Mouse (Mus musculus) embryonic facial prominence, embryonic 11.5 days (tissue): ENCODE data around the gene Ces2h. TPM values are rescaled to one million over a fixed set of nuclear protein-coding genes. Genes with fewer than 3 reads are reported as not detected.

ENCODE experiments used
- ATAC-seq: fragments of 200-750 bp; cut with Nextera tagmentation; replicated peaks from 2 replicates; pipeline ENCODE4 v1.8.0; 2017; ENCODE audit warnings: low read depth; ENCODE audit not compliant: insufficient number of reproducible peaks, low FRiP score, low TSS enrichment
- DNase-seq: peaks from one replicate; pipeline ENCODE4 v3.0.0-alpha.2; 2015; ENCODE audit warnings: low spot score
- H3K27ac ChIP-seq: fragments of 300-500 bp; sonication (generic); replicated peaks from 2 replicates; pipeline ENCODE4 v1.5.1; 2014; ENCODE audit warnings: mild to moderate bottlenecking, low read depth, low read length, control low read depth
- H3K27me3 ChIP-seq: fragments of 300-500 bp; sonication (generic); 2 replicates; pipeline ENCODE4 v1.6.1; 2014; ENCODE audit warnings: mild to moderate bottlenecking, low read length, moderate library complexity, mixed read lengths; ENCODE audit not compliant: control insufficient read depth, insufficient read depth
- H3K36me3 ChIP-seq: fragments of 300-500 bp; sonication (generic); replicated peaks from 2 replicates; pipeline ENCODE4 v1.6.1; 2014; ENCODE audit warnings: low read depth, mild to moderate bottlenecking, low read length, moderate library complexity, mixed read lengths; ENCODE audit not compliant: control insufficient read depth, insufficient read depth
- H3K4me1 ChIP-seq: fragments of 300-500 bp; sonication (generic); 2 replicates; pipeline ENCODE4 v1.6.1; 2014; ENCODE audit warnings: low read length, mixed read lengths; ENCODE audit not compliant: control insufficient read depth, insufficient read depth
- H3K4me2 ChIP-seq: fragments of 300-500 bp; sonication (generic); 2 replicates; pipeline ENCODE4 v1.6.1; 2014; ENCODE audit warnings: low read depth, mild to moderate bottlenecking, control low read depth, low read length, moderate library complexity
- H3K4me3 ChIP-seq: fragments of 300-500 bp; sonication (generic); 2 replicates; pipeline ENCODE4 v1.5.1; 2014; ENCODE audit warnings: low read depth, low read length, control low read depth
- H3K9ac ChIP-seq: fragments of 300-500 bp; sonication (generic); replicated peaks from 2 replicates; pipeline ENCODE4 v1.6.1; 2014; ENCODE audit warnings: mild to moderate bottlenecking, control low read depth, low read length
- H3K9me3 ChIP-seq: fragments of 300-500 bp; sonication (generic); replicated peaks from 2 replicates; pipeline ENCODE4 v1.6.1; 2016; ENCODE audit warnings: mild to moderate bottlenecking, low read length, inconsistent platforms, mixed read lengths; ENCODE audit not compliant: control insufficient read depth
- WGBS: fragments of 180-500 bp; shearing (Covaris S2); extraction: QIAGEN DNeasy Blood & Tissue Kit; methylation state at CpG from one replicate; pipeline ENCODE4 v1.1.7; 2014; 5-methylcytosine and 5-hydroxymethylcytosine counted together
- polyA plus RNA-seq: library from polyadenylated mRNA; unstranded; fragments of >200 nt; fragmentation: Nextera tagmentation; extraction: Ambion mirVana; gene quantifications from 2 replicates; pipeline ENCODE4 v1.2.1, GENCODE M21; 2014

Ces2h gene
- polyA plus RNA-seq, 1 experiment from 2014 or later: not detected

DNA sequence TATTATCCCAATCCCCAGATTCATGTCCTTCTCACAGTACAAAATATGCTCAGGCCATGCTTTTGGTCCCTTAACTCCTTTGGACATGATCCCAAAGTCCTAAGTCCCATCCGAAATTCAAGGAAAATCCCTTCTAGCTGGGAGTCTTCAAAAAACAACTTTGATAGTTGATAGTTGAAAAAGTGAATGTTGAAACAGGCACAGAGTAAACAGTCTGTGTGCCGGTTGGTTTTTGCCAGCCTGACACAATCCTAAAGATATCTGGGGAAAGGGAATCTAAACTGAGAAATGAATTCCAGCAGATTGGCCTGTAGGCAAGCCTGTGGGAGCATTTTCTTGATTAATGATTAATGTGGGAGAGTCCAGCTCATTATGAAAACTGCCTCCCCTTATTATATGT is 9.3 kb downstream of the Ces2h start:
- no peak overlapping the region for H3K4me2 ChIP-seq
- H3K9me3 ChIP-seq: no peaks in the 10 kb centered on the region
- WGBS: 85% methylated on average over 2 of the region's 2 CpGs
- H3K9ac ChIP-seq: no peak overlapping the region
- no peaks in the 10 kb centered on the region for H3K4me1 ChIP-seq
- no peaks in the 10 kb centered on the region for H3K27me3 ChIP-seq
- DNase-seq (no peak), ATAC-seq (no peak)
- H3K36me3 ChIP-seq: no peaks in the 10 kb centered on the region
- H3K4me3 ChIP-seq: no peak overlapping the region
- H3K27ac ChIP-seq: no peak overlapping the region

GRCm38 (mm10) chr8:105011136-105011535 is 10.5 kb downstream of the Ces2h start:
- no peak overlapping the region for H3K9ac ChIP-seq
- H3K4me2 ChIP-seq: no peak overlapping the region
- no peaks in the 10 kb centered on the region for H3K4me1 ChIP-seq
- no peak overlapping the region for H3K27ac ChIP-seq
- no peak overlapping the region for H3K4me3 ChIP-seq
- no peaks in the 10 kb centered on the region for H3K27me3 ChIP-seq
- no peak for DNase-seq
- no peaks in the 10 kb centered on the region for H3K9me3 ChIP-seq
- H3K36me3 ChIP-seq: no peaks in the 10 kb centered on the region
- ATAC-seq: no peak
- WGBS: 78% methylated on average over 12 of the region's 12 CpGs

- 87% methylated on average over 5 of the region's 5 CpGs for WGBS
- DNase-seq (no peak), ATAC-seq (no peak)
- Histone ChIP-seq H3K4me3 (no peak overlapping the region), H3K27me3 (no peaks in the 10 kb centered on the region), H3K36me3 (no peaks in the 10 kb centered on the region), H3K9me3 (no peaks in the 10 kb centered on the region), H3K4me1 (no peaks in the 10 kb centered on the region), H3K4me2 (no peak overlapping the region), H3K9ac (no peak overlapping the region), H3K27ac (no peak overlapping the region)
Observed at GRCm38 (mm10) chr8:105014391-105014790, 13.7 kb downstream of the Ces2h start.

- Histone ChIP-seq H3K4me1 (no peaks in the 10 kb centered on the region), H3K9ac (no peak overlapping the region), H3K27me3 (no peaks in the 10 kb centered on the region), H3K4me3 (no peak overlapping the region), H3K27ac (no peak overlapping the region), H3K36me3 (no peaks in the 10 kb centered on the region), H3K4me2 (no peak overlapping the region), H3K9me3 (no peaks in the 10 kb centered on the region)
- WGBS: 84% methylated on average over 1 of the region's 1 CpGs
- ATAC-seq (no peak), DNase-seq (no peak)
Observed at GRCm38 (mm10) chr8:105021954-105022353, 21.3 kb downstream of the Ces2h start.

DNA sequence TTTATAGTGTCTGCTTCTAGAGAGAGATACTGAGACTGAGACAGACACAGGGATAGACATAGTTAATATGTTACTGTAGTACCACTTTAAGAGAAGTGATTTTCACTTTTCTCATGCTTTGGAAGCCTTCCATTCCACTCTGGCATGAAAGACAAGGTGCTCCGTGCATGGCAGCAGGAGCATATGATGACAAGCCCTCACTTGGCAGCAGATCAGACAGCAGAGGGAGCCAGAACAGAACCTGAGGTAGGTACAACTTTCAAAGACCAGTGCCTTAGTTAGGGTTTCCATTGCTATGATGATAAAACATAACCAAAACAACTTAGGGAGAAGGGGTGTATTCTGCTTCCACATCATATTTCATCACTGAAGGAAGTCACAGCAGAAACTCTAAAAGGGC is 22.4 kb downstream of the Ces2h start:
- H3K27ac ChIP-seq: no peak overlapping the region
- DNase-seq: no peak
- WGBS: 55% methylated on average over 1 of the region's 1 CpGs

DNA sequence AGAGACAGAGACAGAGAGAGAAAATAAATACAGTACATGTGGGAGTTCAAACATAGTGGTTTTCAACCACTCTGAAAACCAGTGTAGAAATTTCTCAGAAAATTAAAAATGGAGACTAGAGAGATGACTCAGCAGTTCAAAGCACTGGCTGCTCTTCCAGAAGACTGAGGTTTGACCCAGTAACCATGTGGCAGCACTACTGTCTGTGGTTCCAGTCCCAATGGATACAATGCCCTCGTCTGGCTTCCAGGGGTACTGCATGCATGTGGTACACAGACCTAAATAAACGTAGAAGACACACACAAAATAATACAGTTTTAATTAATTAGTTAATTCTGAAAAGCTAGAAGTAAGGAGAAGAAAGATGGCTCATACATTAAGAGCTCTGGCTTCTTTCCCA is 24.4 kb downstream of the Ces2h start:
- no peak overlapping the region for H3K4me2 ChIP-seq
- H3K27ac ChIP-seq: no peak overlapping the region
- WGBS: 68% methylated on average over 2 of the region's 2 CpGs
- ATAC-seq (no peak), DNase-seq (no peak)
- H3K27me3 ChIP-seq: no peaks in the 10 kb centered on the region
- H3K4me3 ChIP-seq: no peak overlapping the region
- H3K36me3 ChIP-seq: no peaks in the 10 kb centered on the region
- no peaks in the 10 kb centered on the region for H3K9me3 ChIP-seq
- H3K9ac ChIP-seq: no peak overlapping the region
- H3K4me1 ChIP-seq: no peaks in the 10 kb centered on the region

More for the DNA sequence above, 22.4 kb downstream of the Ces2h start:
- no peaks in the 10 kb centered on the region for H3K36me3 ChIP-seq
- no peaks in the 10 kb centered on the region for H3K9me3 ChIP-seq
- no peaks in the 10 kb centered on the region for H3K27me3 ChIP-seq
- H3K9ac ChIP-seq: no peak overlapping the region
- H3K4me1 ChIP-seq: no peaks in the 10 kb centered on the region
- no peak overlapping the region for H3K4me2 ChIP-seq
- no peak overlapping the region for H3K4me3 ChIP-seq
- ATAC-seq: no peak

- Histone ChIP-seq H3K36me3 (no peaks in the 10 kb centered on the region), H3K27ac (no peak overlapping the region), H3K4me3 (no peak overlapping the region), H3K9me3 (no peaks in the 10 kb centered on the region), H3K4me1 (no peaks in the 10 kb centered on the region), H3K27me3 (no peaks in the 10 kb centered on the region), H3K9ac (no peak overlapping the region), H3K4me2 (no peak overlapping the region)
- 69% methylated on average over 1 of the region's 1 CpGs for WGBS
- DNase-seq (no peak), ATAC-seq (no peak)
Observed at GRCm38 (mm10) chr8:105043510-105043909, 42.9 kb downstream of the Ces2h start.

GRCm38 (mm10) chr8:105045824-105046401 is 45.3 kb downstream of the Ces2h start:
- Histone ChIP-seq H3K4me3 (no peak overlapping the region), H3K36me3 (no peaks in the 10 kb centered on the region), H3K27ac (no peak overlapping the region), H3K9ac (no peak overlapping the region), H3K9me3 (no peaks in the 10 kb centered on the region), H3K4me2 (no peak overlapping the region), H3K4me1 (no peaks in the 10 kb centered on the region), H3K27me3 (no peaks in the 10 kb centered on the region)
- 86% methylated on average over 3 of the region's 3 CpGs for WGBS
- DNase-seq (no peak), ATAC-seq (no peak)
